Mouse (Mus musculus) adrenal gland, postnatal 36 days (tissue): ENCODE measurements around the gene Hist1h1c. TPM values are rescaled to one million over a fixed set of nuclear protein-coding genes. Genes with fewer than 3 reads are reported as not detected.
"Not testable (repeated sequence)": the region's sequence is repeated elsewhere in the genome, so short reads cannot be mapped to it uniquely, and the experiment has no call there.

Experiments
- DNase-seq, 2 experiments: peaks; one replicate each; pipeline ENCODE4 v3.0.0; 2021; ENCODE audit warnings: mixed read lengths in 1 of 2
- microRNA-seq: library from miRNA; unstranded; fragments of <30 nt; microRNA quantifications from one replicate; pipeline ENCODE4 v1.2.0, GENCODE M21; 2021
- total RNA-seq, 2 experiments: library from RNA; stranded (reverse); gene quantifications; 2 replicates each; pipeline ENCODE4 v1.2.3; 2021

The Hist1h1c gene
- total RNA-seq, 2 experiments from 2014 or later = 145 to 279 TPM

DNA sequence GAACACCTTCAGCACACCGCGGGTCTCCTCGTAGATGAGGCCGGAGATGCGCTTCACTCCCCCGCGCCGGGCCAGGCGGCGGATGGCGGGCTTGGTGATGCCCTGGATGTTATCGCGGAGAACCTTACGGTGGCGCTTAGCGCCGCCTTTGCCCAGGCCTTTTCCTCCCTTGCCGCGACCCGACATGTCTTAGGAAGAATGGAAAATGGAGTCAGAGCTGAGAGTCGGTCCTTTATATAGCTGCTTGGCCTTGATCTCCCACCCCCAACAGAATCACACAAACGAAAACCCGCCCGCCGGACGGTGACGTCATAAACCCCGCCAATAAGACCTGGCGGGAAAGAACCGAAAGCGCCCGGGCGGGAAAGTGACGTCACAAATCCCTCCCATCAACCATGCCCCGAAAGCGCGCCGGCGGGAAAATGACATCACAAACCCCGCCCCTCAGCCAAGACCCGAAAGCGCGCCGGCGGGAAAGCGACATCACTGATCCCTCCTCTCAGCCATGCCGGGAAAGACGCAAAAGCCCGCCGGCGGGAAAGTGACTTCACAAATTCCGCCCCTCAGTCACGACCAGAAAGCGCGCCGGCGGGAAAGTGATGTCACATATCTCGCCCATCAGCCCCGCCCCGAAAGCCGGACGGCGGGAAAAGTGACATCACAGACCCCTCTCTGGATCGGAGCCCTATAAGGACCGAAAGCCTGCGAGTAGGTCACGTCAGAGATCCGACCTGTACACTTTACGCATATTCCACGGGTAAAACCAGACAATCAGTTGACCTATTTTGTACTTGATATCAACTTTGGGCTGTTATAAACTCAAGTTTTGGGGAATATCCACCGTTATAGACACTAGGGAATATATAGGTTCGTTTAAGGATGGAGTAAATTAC, 22.6 kb downstream of the Hist1h1c start, which contains the start of gene Hist1h4a:
Hist1h4a (minus strand) TSS at position 259 of the 893 bp plus-strand sequence.
- DNase-seq = peak; percentile 98

- peak; percentile 56 to 67 for DNase-seq
Measured at GRCm38 (mm10) chr13:23761871-23762821, 23.5 kb downstream of the Hist1h1c start, which contains the start of gene Hist1h3a. Hist1h3a (minus strand) TSS chr13:23762386.

DNA sequence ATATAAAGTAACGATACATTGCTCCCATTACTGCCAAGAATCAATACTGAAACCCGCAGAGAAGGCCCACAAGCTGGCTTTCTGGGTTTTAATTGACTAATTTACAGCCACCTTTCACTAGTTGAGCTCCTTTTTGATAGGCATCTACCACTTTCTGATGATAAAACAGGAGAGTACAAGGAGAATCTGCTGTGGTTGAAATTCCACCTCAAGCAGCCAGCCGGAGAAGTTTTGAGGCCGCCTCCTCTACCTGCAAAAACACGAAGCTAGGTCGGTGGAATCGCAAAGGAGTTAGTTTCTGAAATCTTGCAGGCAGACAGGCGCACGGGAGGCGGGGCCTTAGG, 24.6 kb downstream of the Hist1h1c start:
- no peak for DNase-seq

GRCm38 (mm10) chr13:23763586-23764323, 25.1 kb downstream of the Hist1h1c start, which contains the start of gene Hist1h1a:
Hist1h1a (plus strand) TSS chr13:23763666.
- DNase-seq = peak; percentile 83 to 90

GRCm38 (mm10) chr13:23764324-23765171, 25.9 kb downstream of the Hist1h1c start:
- DNase-seq = no peak

GRCm38 (mm10) chr13:23765172-23765513, 26.5 kb downstream of the Hist1h1c start:
- no peak for DNase-seq

DNA sequence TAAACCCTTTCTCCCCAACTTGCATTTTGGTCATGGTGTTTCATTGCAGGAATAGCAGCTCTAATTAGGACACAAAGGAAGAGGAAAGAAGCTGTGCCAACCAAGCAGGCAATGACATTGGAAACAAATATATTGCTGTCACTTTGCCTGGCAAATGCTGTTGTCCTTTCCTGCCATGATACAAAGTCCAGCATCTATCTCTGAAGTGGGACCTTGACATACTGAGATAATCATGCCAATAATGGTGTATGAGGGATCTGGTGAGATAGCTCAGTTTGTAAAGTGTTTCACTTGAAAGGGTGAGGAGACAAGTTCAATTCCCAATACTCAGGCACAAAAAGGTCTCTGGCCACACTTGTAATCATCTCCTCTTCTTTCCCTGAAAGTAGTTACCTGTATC, 28.2 kb downstream of the Hist1h1c start:
- peak in 1 of 2 experiments; percentile 17 for DNase-seq

GRCm38 (mm10) chr13:23768834-23769397, 30.3 kb downstream of the Hist1h1c start:
- DNase-seq = no peak

- not testable (repeated sequence) for DNase-seq
Measured at GRCm38 (mm10) chr13:23769613-23770012, 31.0 kb downstream of the Hist1h1c start, which contains the start of gene Trim38. Trim38 (plus strand) TSS chr13:23769913.

DNA sequence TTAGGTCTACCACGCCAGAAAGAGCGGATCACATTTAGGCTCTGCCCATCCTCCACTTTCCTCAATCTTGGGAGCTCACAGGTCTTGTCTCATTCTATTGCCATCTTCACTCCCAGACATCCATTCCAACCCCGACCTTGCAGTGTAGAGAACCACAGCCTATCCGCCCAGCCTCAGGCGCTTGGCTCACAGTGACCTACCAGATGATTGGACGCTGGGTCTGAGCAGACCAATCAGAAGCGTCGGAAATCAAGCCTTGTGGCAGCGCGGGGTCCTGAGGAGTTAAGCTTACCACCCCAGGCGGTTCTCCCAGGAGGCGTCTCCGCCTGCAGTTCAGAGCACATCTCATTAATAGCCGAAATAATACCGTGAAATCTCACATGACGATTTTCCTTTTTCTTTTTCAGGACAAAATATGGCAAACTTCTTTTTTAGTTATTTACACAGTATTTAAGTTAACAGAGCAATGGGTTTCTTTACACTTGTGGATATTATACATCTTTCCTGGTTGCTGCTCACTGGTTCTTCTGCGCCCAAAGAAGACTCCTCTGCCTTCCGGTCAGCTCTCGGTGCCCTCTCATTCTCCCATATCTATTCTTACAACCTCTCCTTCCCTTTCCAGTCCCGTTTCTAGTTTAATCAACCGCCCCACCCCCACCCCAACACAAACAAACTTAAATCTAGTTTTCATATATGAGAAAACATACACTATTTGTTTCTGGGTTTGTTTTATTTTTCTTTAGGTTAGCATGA, 34.1 kb downstream of the Hist1h1c start:
- DNase-seq = peak; percentile 57 to 58

DNA sequence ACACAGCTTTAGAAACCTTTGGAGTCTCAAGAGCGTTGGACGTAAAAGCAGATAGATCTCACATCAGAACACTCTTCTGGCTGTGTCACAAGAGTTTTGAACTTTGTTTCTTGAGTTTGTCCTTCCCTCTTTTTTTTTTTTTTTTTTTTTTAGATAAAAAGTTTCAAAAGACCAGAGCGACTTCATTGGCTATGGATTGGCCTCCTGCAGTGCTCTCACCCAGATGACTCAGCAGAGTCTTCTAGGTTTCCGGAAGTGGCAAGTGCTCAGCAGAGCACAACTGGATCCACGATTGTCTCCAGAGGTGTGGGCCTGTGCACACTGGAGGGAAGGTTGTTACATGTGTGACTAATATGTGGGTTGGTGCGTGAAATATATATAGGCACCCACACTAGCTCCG, 39.7 kb downstream of the Hist1h1c start:
- DNase-seq = no peak

DNA sequence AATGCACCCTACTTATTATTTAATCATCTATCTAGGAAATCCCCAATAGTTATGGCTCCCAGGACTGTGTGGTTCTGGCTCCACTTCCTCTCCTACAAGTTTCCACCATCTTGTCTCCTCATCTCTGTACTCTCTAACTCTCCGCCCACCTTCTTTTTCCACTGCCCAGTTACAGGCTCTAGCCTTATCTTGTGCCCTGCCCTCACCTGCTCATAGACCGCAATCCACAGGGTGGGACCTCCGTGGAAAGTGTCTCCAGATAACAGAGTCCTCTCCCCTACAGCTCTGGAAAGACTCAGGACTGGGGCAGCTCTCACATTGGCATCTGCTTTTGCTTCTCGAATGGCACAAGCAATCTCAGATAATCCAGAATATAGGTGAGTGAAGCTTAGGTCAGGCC, 40.4 kb downstream of the Hist1h1c start:
- no peak for DNase-seq

Small RNAs within 50 kb of the gene (microRNA-seq; reads per million reads assigned to microRNA genes)
- gene Gm44314 (not detected), gene Gm44484 (not detected)

Other genes starting within 250 kb of the Hist1h1c start
- gene Btn2a2, start 250.0 kb upstream of the Hist1h1c start, total RNA-seq = not detected
- gene Hist1h4h, start 207.8 kb upstream of the Hist1h1c start, total RNA-seq = 100 to 1,000 TPM; 443 to 473 TPM
- 10 to 100 TPM; 49.7 to 55.2 TPM for gene Hist1h2af, start 204.9 kb upstream of the Hist1h1c start, total RNA-seq
- 10 to 100 TPM; 13.9 to 17.7 TPM for gene Hist1h3g, start 203.4 kb upstream of the Hist1h1c start, total RNA-seq
- 1 to 10 TPM; 4.2 to 4.7 TPM for gene Hist1h2bh, start 195.4 kb upstream of the Hist1h1c start, total RNA-seq
- gene Hist1h3f, start 194.8 kb upstream of the Hist1h1c start, total RNA-seq = 10 to 100 TPM; 23.4 to 24.4 TPM
- 100 to 1,000 TPM; 112 to 118 TPM for gene Hist1h4f, start 187.2 kb upstream of the Hist1h1c start, total RNA-seq
- 1 to 10 TPM; 4.5 to 4.9 TPM for gene Hist1h1d, start 185.5 kb upstream of the Hist1h1c start, total RNA-seq
- 10 to 100 TPM; 56.1 to 72.9 TPM for gene Hist1h3e, start 176.4 kb upstream of the Hist1h1c start, total RNA-seq
- gene Hist1h2ae, start 167.6 kb upstream of the Hist1h1c start, total RNA-seq = 1 to 10 TPM; 9.2 to 9.6 TPM
- 100 to 1,000 TPM; 105 to 116 TPM for gene Hist1h2bg, start 167.4 kb upstream of the Hist1h1c start, total RNA-seq
- 10 to 100 TPM; 34.6 to 44.5 TPM for gene Hist1h2bf, start 164.6 kb upstream of the Hist1h1c start, total RNA-seq
- gene Hist1h2ad, start 164.4 kb upstream of the Hist1h1c start, total RNA-seq = 10 to 100 TPM in 1 of 2 experiments, 1 to 10 TPM in 1; 8.1 to 13.6 TPM
- gene Hist1h3d, start 163.0 kb upstream of the Hist1h1c start, total RNA-seq = 1 to 10 TPM; 7.4 TPM
- 100 to 1,000 TPM; 159 to 164 TPM for gene Hist1h4d, start 157.2 kb upstream of the Hist1h1c start, total RNA-seq
- 10 to 100 TPM; 12.1 to 13.4 TPM for gene Hist1h2be, start 117.7 kb upstream of the Hist1h1c start, total RNA-seq
- 10 to 100 TPM; 49.5 to 74.0 TPM for gene Hist1h1e, start 116.2 kb upstream of the Hist1h1c start, total RNA-seq
- 1 to 10 TPM; 3.0 to 3.1 TPM for gene Hist1h2ac, start 54.9 kb upstream of the Hist1h1c start, total RNA-seq
- gene Hist1h2bc, start 54.6 kb upstream of the Hist1h1c start, total RNA-seq = 100 to 1,000 TPM; 138 to 161 TPM
- under 1 TPM; 0.33 to 0.46 TPM for gene Hist1h1t, start 43.0 kb upstream of the Hist1h1c start, total RNA-seq
- 100 to 1,000 TPM; 101 to 109 TPM for gene Hist1h4c, start 40.4 kb upstream of the Hist1h1c start, total RNA-seq
- gene Hfe, start 28.0 kb upstream of the Hist1h1c start, total RNA-seq = 10 to 100 TPM; 29.2 to 49.8 TPM
- gene Hist1h3c, start 6.8 kb downstream of the Hist1h1c start, total RNA-seq = 10 to 100 TPM; 20.5 to 26.8 TPM
- gene Hist1h2bb, start 7.9 kb downstream of the Hist1h1c start, total RNA-seq = 10 to 100 TPM; 34.0 to 41.3 TPM
- 10 to 100 TPM; 58.1 to 68.0 TPM for gene Hist1h2ab, start 12.3 kb downstream of the Hist1h1c start, total RNA-seq
- 10 to 100 TPM; 54.7 to 79.9 TPM for gene Hist1h3b, start 13.5 kb downstream of the Hist1h1c start, total RNA-seq
- 100 to 1,000 TPM; 115 to 122 TPM for gene Hist1h4b, start 18.2 kb downstream of the Hist1h1c start, total RNA-seq
- 10 to 100 TPM; 59.8 to 61.2 TPM for gene Hist1h4a, start 22.4 kb downstream of the Hist1h1c start, total RNA-seq
- 10 to 100 TPM; 55.1 to 59.3 TPM for gene Hist1h3a, start 23.6 kb downstream of the Hist1h1c start, total RNA-seq
- 10 to 100 TPM; 35.0 to 39.8 TPM for gene Hist1h1a, start 24.9 kb downstream of the Hist1h1c start, total RNA-seq
- gene Trim38, start 31.1 kb downstream of the Hist1h1c start, total RNA-seq = under 1 TPM; 0.16 to 0.23 TPM
- gene Slc17a2, start 68.2 kb downstream of the Hist1h1c start, total RNA-seq = under 1 TPM in 1 of 2 experiments, not detected in 1; 0.26 TPM
- under 1 TPM; 0.23 to 0.56 TPM for gene Slc17a3, start 100.6 kb downstream of the Hist1h1c start, total RNA-seq
- gene Slc17a1, start 128.9 kb downstream of the Hist1h1c start, total RNA-seq = not detected
- gene Slc17a4, start 176.2 kb downstream of the Hist1h1c start, total RNA-seq = under 1 TPM in 1 of 2 experiments, not detected in 1; 0.23 TPM
- gene Hist1h2ba, start 195.3 kb downstream of the Hist1h1c start, total RNA-seq = not detected
- gene Hist1h2aa, start 195.7 kb downstream of the Hist1h1c start, total RNA-seq = not detected